Mouse (Mus musculus): ENCODE results near the gene Tubg1. TPM values are rescaled to one million over a fixed set of nuclear protein-coding genes. Genes with fewer than 3 reads are reported as not detected.

Gene Tubg1
- total RNA-seq (2014; rRNA removed) = 35.6 and 43.1 TPM in 2 replicates
- polyA plus RNA-seq (2015; fragmentation: Nextera tagmentation; extraction: Ambion mirVana) = 64.8 and 66.6 TPM in 2 replicates

GRCm38 (mm10) chr11:101119761-101120544 is at the start of gene Tubg1, which contains the start of gene Retreg3:
TSS of gene Tubg1 (plus strand) at chr11:101119938.
TSS of gene Retreg3 (minus strand) at chr11:101119893.
- Histone ChIP-seq H3K4me1 (ENCODE audit: insufficient read depth) (peaks cover 17% of the 10 kb centered on the region), H3K9ac (peak within 1 kb of the TSS; percentile 94), H3K27ac (ENCODE audit: low read depth, low read length) (peak within 1 kb of the TSS; percentile 94), H3K4me3 (ENCODE audit: low read depth, low read length) (peak within 1 kb of the TSS; percentile 75), H3K9me3 (ENCODE audit: low read length) (no peaks in the 10 kb centered on the region), H3K4me2 (ENCODE audit: low read depth) (peak within 1 kb of the TSS; percentile 88), H3K36me3 (ENCODE audit: insufficient read depth) (peaks cover 15% of the 10 kb centered on the region; the same call in 1 of the 2 replicates), H3K27me3 (ENCODE audit: insufficient read depth, low read length) (no peaks in the 10 kb centered on the region)
- peak; percentile 6; the same call in 1 of the 2 replicates for TF ChIP-seq CTCF (IDR thresholded peaks at IDR 0.05; ENCODE audit: low read depth)
- peak; percentile 98 for ATAC-seq
- WGBS = 4% methylated on average over 61 of the region's 61 CpGs
- DNase-seq = peak; percentile 100

- Histone ChIP-seq H3K9me3 (ENCODE audit: low read length) (no peaks in the 10 kb centered on the region), H3K9ac (peak overlapping the region; percentile 84), H3K27me3 (ENCODE audit: insufficient read depth, low read length) (no peaks in the 10 kb centered on the region), H3K36me3 (ENCODE audit: insufficient read depth) (no peaks in the 10 kb centered on the region), H3K4me3 (ENCODE audit: low read depth, low read length) (peak overlapping the region; percentile 69), H3K4me1 (ENCODE audit: insufficient read depth) (peaks cover 4% of the 10 kb centered on the region; the same call in 1 of the 2 replicates), H3K4me2 (ENCODE audit: low read depth) (peak overlapping the region; percentile 96), H3K27ac (ENCODE audit: low read depth, low read length) (peak overlapping the region; percentile 68)
- DNase-seq = no peak
- 0% methylated on average over 30 of the region's 36 CpGs for WGBS
- no peak for TF ChIP-seq CTCF (IDR thresholded peaks at IDR 0.05; ENCODE audit: low read depth)
- ATAC-seq = peak; percentile 61
Measured at GRCm38 (mm10) chr11:101070189-101070527, 49.6 kb upstream of the Tubg1 start.

GRCm38 (mm10) chr11:101070987-101071386 is 48.8 kb upstream of the Tubg1 start:
- H3K9me3 ChIP-seq (ENCODE audit: low read length) = no peaks in the 10 kb centered on the region
- H3K27ac ChIP-seq (ENCODE audit: low read depth, low read length) = no peak overlapping the region
- peak overlapping the region; percentile 69; the same call in 1 of the 2 replicates for H3K4me3 ChIP-seq (ENCODE audit: low read depth, low read length)
- DNase-seq (no peak), ATAC-seq (no peak)
- no peaks in the 10 kb centered on the region for H3K27me3 ChIP-seq (ENCODE audit: insufficient read depth, low read length)
- peak overlapping the region; percentile 96 for H3K4me2 ChIP-seq (ENCODE audit: low read depth)
- no peaks in the 10 kb centered on the region for H3K36me3 ChIP-seq (ENCODE audit: insufficient read depth)
- H3K4me1 ChIP-seq (ENCODE audit: insufficient read depth) = peaks cover 4% of the 10 kb centered on the region; the same call in 1 of the 2 replicates
- no peak for TF ChIP-seq CTCF (IDR thresholded peaks at IDR 0.05; ENCODE audit: low read depth)
- WGBS = 69% methylated on average over 6 of the region's 6 CpGs
- H3K9ac ChIP-seq = no peak overlapping the region

GRCm38 (mm10) chr11:101071810-101072428 is 47.8 kb upstream of the Tubg1 start:
- no peaks in the 10 kb centered on the region for H3K36me3 ChIP-seq (ENCODE audit: insufficient read depth)
- 74% methylated on average over 14 of the region's 14 CpGs for WGBS
- no peak overlapping the region for H3K4me3 ChIP-seq (ENCODE audit: low read depth, low read length)
- no peak overlapping the region for H3K27ac ChIP-seq (ENCODE audit: low read depth, low read length)
- ATAC-seq (no peak), DNase-seq (no peak)
- no peak for TF ChIP-seq CTCF (IDR thresholded peaks at IDR 0.05; ENCODE audit: low read depth)
- peaks cover under 1% of the 10 kb centered on the region; the same call in 1 of the 2 replicates for H3K4me1 ChIP-seq (ENCODE audit: insufficient read depth)
- no peak overlapping the region for H3K9ac ChIP-seq
- H3K9me3 ChIP-seq (ENCODE audit: low read length) = no peaks in the 10 kb centered on the region
- no peak overlapping the region for H3K4me2 ChIP-seq (ENCODE audit: low read depth)
- H3K27me3 ChIP-seq (ENCODE audit: insufficient read depth, low read length) = no peaks in the 10 kb centered on the region

GRCm38 (mm10) chr11:101078121-101078520 is 41.6 kb upstream of the Tubg1 start, which contains the start of gene Hsd17b1:
TSS of gene Hsd17b1 (plus strand) at chr11:101078411.
- H3K27ac ChIP-seq (ENCODE audit: low read depth, low read length) = no peak within 1 kb of the TSS
- no peak for TF ChIP-seq CTCF (IDR thresholded peaks at IDR 0.05; ENCODE audit: low read depth)
- no peak for ATAC-seq
- H3K27me3 ChIP-seq (ENCODE audit: insufficient read depth, low read length) = peaks cover 40% of the 10 kb centered on the region
- no peak for DNase-seq
- peaks cover 2% of the 10 kb centered on the region for H3K4me1 ChIP-seq (ENCODE audit: insufficient read depth)
- H3K9ac ChIP-seq = no peak within 1 kb of the TSS
- H3K36me3 ChIP-seq (ENCODE audit: insufficient read depth) = no peaks in the 10 kb centered on the region
- no peak within 1 kb of the TSS for H3K4me3 ChIP-seq (ENCODE audit: low read depth, low read length)
- no peak within 1 kb of the TSS for H3K4me2 ChIP-seq (ENCODE audit: low read depth)
- 70% methylated on average over 9 of the region's 9 CpGs for WGBS
- no peaks in the 10 kb centered on the region for H3K9me3 ChIP-seq (ENCODE audit: low read length)

- Histone ChIP-seq H3K4me3 (ENCODE audit: low read depth, low read length) (no peak overlapping the region), H3K27ac (ENCODE audit: low read depth, low read length) (no peak overlapping the region), H3K9ac (no peak overlapping the region), H3K36me3 (ENCODE audit: insufficient read depth) (peaks cover 1% of the 10 kb centered on the region; the same call in 1 of the 2 replicates), H3K4me2 (ENCODE audit: low read depth) (no peak overlapping the region), H3K9me3 (ENCODE audit: low read length) (no peaks in the 10 kb centered on the region), H3K4me1 (ENCODE audit: insufficient read depth) (peaks cover 7% of the 10 kb centered on the region), H3K27me3 (ENCODE audit: insufficient read depth, low read length) (peaks cover 40% of the 10 kb centered on the region)
- no peak for DNase-seq
- ATAC-seq = no peak
- WGBS = 4% methylated on average over 27 of the region's 27 CpGs
- TF ChIP-seq CTCF (IDR thresholded peaks at IDR 0.05; ENCODE audit: low read depth) = no peak
Measured at GRCm38 (mm10) chr11:101079746-101080145, 40.0 kb upstream of the Tubg1 start.

- Histone ChIP-seq H3K4me3 (ENCODE audit: low read depth, low read length) (no peak overlapping the region), H3K27ac (ENCODE audit: low read depth, low read length) (no peak overlapping the region), H3K4me2 (ENCODE audit: low read depth) (no peak overlapping the region), H3K9me3 (ENCODE audit: low read length) (no peaks in the 10 kb centered on the region), H3K4me1 (ENCODE audit: insufficient read depth) (peaks cover 7% of the 10 kb centered on the region), H3K36me3 (ENCODE audit: insufficient read depth) (peaks cover 6% of the 10 kb centered on the region; the same call in 1 of the 2 replicates), H3K27me3 (ENCODE audit: insufficient read depth, low read length) (peaks cover 40% of the 10 kb centered on the region), H3K9ac (no peak overlapping the region)
- no peak for DNase-seq
- WGBS = 67% methylated on average over 5 of the region's 5 CpGs
- TF ChIP-seq CTCF (IDR thresholded peaks at IDR 0.05; ENCODE audit: low read depth) = no peak
- no peak for ATAC-seq
Measured at GRCm38 (mm10) chr11:101080421-101080820, 39.3 kb upstream of the Tubg1 start.
